Mouse (Mus musculus): ENCODE data around the gene 4930442H23Rik. TPM values are rescaled to one million over a fixed set of nuclear protein-coding genes. Genes with fewer than 3 reads are reported as not detected.
A peak's percentile ranks its signal among the peaks of the same experiment; 100 is the strongest.
"Not testable (repeated sequence)": the region's sequence is repeated elsewhere in the genome, so short reads cannot be mapped to it uniquely, and the experiment has no call there.

4930442H23Rik gene
- polyA plus RNA-seq, 1 experiment: not detected

DNA sequence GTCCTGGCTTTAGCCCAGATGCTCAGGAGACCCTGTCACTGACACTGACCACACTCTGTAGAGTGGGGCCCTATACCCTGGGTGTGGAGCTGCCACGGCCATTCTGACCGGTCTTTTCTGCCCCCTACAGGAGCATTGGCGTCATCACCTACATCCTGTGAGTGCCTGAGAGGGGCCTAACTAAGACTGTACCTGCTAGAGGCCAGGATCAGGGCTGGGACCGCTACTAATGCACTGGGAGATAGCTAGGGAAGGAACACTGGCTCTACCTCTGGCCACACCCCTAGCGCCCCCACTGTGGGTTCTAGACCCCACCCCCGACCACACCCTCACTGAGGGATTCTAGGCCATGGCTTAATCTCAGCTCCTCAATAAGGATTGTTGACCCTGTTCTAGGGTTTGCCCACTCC is 7.3 kb upstream of the 4930442H23Rik start:
- TF ChIP-seq POLR2A (IDR thresholded peaks at IDR 0.05; ENCODE audit: low read depth, low read length): no peak
- no peak for TF ChIP-seq CTCF (IDR thresholded peaks at IDR 0.05; ENCODE audit: borderline replicate concordance, insufficient read depth, low read length)
- Histone ChIP-seq H3K4me3 (ENCODE audit: insufficient read depth, low read length) (no peak overlapping the region), H3K27ac (ENCODE audit: insufficient read depth, low read length) (no peak overlapping the region)

DNA sequence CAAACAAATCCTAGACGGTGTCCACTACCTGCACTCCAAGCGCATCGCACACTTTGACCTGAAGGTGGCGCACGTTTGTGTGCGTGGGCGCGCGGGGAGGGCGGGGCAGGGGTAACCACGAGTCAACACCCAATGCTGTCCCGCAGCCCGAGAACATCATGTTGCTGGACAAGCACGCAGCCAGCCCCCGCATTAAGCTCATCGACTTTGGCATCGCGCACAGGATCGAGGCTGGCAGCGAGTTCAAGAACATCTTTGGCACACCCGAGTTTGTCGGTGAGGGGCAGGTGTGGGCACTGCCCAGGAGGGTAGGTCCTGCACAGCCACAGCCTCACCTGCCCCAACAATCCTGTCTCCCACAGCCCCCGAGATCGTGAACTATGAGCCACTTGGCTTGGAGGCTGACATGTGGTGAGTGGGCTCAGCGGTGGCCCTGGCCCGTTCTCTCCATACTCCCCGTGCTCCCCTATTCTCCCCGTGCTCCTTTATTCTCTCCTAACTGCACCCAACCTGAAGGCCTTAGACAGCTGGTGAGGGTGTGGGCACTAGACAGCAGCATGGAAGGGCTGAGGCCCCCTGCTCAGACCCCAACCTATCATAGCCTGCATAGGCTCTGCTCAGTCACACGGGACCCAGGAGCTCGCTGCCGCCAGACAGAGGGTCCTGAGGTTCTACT is 6.7 kb upstream of the 4930442H23Rik start:
- no peak overlapping the region for H3K27ac ChIP-seq (ENCODE audit: insufficient read depth, low read length)
- peaks cover under 1% of the 10 kb centered on the region; the same call in 1 of the 2 replicates for H3K4me1 ChIP-seq (ENCODE audit: control insufficient read depth, insufficient read depth, low read length)
- H3K4me3 ChIP-seq (ENCODE audit: insufficient read depth, low read length): no peak overlapping the region
- TF ChIP-seq CTCF (IDR thresholded peaks at IDR 0.05; ENCODE audit: borderline replicate concordance, insufficient read depth, low read length) (peak; percentile 67; the same call in 1 of the 2 replicates), POLR2A (IDR thresholded peaks at IDR 0.05; ENCODE audit: low read depth, low read length) (no peak)

More for the DNA sequence above, 7.3 kb upstream of the 4930442H23Rik start:
- H3K4me1 ChIP-seq (ENCODE audit: control insufficient read depth, insufficient read depth, low read length): no peaks in the 10 kb centered on the region

GRCm38 (mm10) chr10:81189821-81190220 is 6.2 kb upstream of the 4930442H23Rik start:
- Histone ChIP-seq H3K4me3 (ENCODE audit: insufficient read depth, low read length) (no peak overlapping the region), H3K27ac (ENCODE audit: insufficient read depth, low read length) (no peak overlapping the region), H3K4me1 (ENCODE audit: control insufficient read depth, insufficient read depth, low read length) (peaks cover 2% of the 10 kb centered on the region; the same call in 1 of the 2 replicates)
- TF ChIP-seq POLR2A (IDR thresholded peaks at IDR 0.05; ENCODE audit: low read depth, low read length) (no peak), CTCF (IDR thresholded peaks at IDR 0.05; ENCODE audit: borderline replicate concordance, insufficient read depth, low read length) (no peak)

DNA sequence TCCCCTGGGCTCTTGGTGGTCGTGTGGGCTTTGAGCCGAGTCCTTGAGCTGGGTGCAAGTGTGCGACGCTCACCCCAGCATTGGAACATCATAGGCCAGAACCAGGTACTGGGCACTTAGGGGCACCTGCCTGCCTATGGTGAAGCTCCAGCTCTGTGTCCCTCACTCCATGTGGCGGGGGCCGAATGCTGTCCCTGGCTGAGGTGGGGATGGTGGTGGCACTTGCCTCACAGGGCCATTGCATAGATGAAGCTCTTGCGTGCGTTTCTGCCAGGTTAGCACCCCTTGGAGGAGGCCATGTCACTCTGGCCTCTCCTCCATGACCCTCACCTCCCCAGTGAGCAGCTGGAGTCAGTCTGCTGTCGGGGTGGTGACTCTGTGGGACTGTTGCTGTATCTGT is 3.5 kb upstream of the 4930442H23Rik start:
- no peak overlapping the region for H3K27ac ChIP-seq (ENCODE audit: insufficient read depth, low read length)
- no peak overlapping the region for H3K4me3 ChIP-seq (ENCODE audit: insufficient read depth, low read length)
- H3K4me1 ChIP-seq (ENCODE audit: control insufficient read depth, insufficient read depth, low read length): peaks cover 5% of the 10 kb centered on the region
- TF ChIP-seq POLR2A (IDR thresholded peaks at IDR 0.05; ENCODE audit: low read depth, low read length) (no peak), CTCF (IDR thresholded peaks at IDR 0.05; ENCODE audit: borderline replicate concordance, insufficient read depth, low read length) (no peak)

DNA sequence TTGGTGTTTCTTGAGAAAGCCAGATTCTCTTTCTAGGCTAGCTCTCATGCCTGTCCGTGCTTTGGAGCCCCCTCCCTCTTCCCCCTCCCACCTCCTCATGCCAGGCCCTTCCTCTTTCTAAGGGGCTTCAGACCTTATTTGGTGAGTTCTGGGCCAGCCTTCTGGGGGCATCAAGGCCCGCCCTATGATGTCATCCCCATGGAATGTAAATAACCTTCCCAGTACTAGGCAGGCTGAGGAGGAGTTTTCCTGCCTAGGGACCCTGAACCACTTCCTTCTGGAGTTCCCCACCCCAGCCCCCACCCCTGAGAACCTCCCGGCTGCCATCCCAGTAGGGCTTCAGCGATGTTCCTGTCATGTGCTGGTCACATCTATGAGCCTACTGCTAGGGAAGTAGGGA is 1.1 kb upstream of the 4930442H23Rik start:
- peak overlapping the region; percentile 62; the same call in 1 of the 2 replicates for H3K27ac ChIP-seq (ENCODE audit: insufficient read depth, low read length)

DNA sequence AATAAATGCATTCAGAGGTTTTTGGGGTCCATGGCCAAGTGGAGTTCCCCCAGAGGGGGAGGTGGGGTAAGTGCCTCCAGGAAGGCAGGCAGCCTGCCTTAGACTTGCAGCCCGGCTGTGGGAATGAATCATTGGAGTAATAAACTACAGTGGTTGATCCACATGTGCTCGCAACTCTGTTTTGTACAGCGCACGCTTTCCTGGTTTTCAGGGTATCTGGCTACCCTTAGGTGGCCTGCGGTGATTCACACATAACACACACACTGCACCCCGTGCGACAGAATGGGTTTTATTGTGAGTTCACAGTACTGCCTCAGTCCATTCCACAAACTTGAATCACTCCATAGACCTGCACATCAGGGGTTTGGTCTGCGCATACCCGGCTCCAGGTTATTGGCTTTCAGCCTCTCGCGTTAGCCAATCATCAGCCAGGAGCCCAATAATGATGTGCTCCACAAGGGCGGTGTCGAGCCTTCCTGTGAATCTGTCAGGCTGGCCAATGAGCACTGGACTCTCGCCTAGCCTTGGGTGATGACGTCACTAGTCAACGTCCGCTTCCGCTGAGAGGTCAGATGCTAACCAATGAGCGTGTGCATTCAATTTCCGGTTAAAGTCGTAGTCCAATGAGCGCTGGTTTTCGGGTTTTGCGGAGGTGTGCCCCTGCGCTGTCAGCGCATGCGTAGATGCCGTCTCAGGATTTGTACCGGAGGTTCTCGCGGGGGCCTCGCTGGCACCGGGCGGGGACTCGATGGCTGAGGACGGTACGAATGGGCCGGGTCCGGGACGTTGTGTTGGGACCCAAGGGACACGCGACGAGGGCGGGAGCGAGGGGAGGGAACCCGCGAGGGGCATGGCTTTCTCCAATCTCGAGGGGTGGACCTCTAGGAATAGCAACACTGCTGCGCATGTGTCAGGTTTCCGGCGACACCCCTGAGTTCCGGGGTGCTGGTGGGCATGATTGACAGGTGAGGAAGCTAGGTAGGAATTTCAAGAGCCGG is 1.0 kb downstream of the 4930442H23Rik start, which contains the start of gene Dapk3:
Dapk3 (plus strand) TSS at position 670 of the 998 bp plus-strand sequence.
- peak within 1 kb of the TSS; percentile 70 for H3K27ac ChIP-seq (ENCODE audit: insufficient read depth, low read length)
- H3K4me3 ChIP-seq (ENCODE audit: insufficient read depth, low read length): peak within 1 kb of the TSS; percentile 44
- H3K4me1 ChIP-seq (ENCODE audit: control insufficient read depth, insufficient read depth, low read length): peaks cover 14% of the 10 kb centered on the region
- TF ChIP-seq CTCF (IDR thresholded peaks at IDR 0.05; ENCODE audit: borderline replicate concordance, insufficient read depth, low read length) (no peak), POLR2A (IDR thresholded peaks at IDR 0.05; ENCODE audit: low read depth, low read length) (peak; percentile 89)

More for the DNA sequence above, 1.1 kb upstream of the 4930442H23Rik start:
- TF ChIP-seq POLR2A (IDR thresholded peaks at IDR 0.05; ENCODE audit: low read depth, low read length): no peak
- no peak for TF ChIP-seq CTCF (IDR thresholded peaks at IDR 0.05; ENCODE audit: borderline replicate concordance, insufficient read depth, low read length)
- no peak overlapping the region for H3K4me3 ChIP-seq (ENCODE audit: insufficient read depth, low read length)
- peaks cover 8% of the 10 kb centered on the region for H3K4me1 ChIP-seq (ENCODE audit: control insufficient read depth, insufficient read depth, low read length)

GRCm38 (mm10) chr10:81181860-81182259 is 1.8 kb downstream of the 4930442H23Rik start:
- H3K4me3 ChIP-seq (ENCODE audit: insufficient read depth, low read length); H3K27ac ChIP-seq (ENCODE audit: insufficient read depth, low read length): not testable (repeated sequence)
- peaks cover 14% of the 10 kb centered on the region for H3K4me1 ChIP-seq (ENCODE audit: control insufficient read depth, insufficient read depth, low read length)

GRCm38 (mm10) chr10:81180946-81181345 is 2.7 kb downstream of the 4930442H23Rik start:
- TF ChIP-seq POLR2A (IDR thresholded peaks at IDR 0.05; ENCODE audit: low read depth, low read length) (no peak), CTCF (IDR thresholded peaks at IDR 0.05; ENCODE audit: borderline replicate concordance, insufficient read depth, low read length) (no peak)
- Histone ChIP-seq H3K4me1 (ENCODE audit: control insufficient read depth, insufficient read depth, low read length) (peaks cover 14% of the 10 kb centered on the region), H3K4me3 (ENCODE audit: insufficient read depth, low read length) (no peak overlapping the region), H3K27ac (ENCODE audit: insufficient read depth, low read length) (no peak overlapping the region)

- Histone ChIP-seq H3K4me1 (ENCODE audit: control insufficient read depth, insufficient read depth, low read length) (peaks cover 14% of the 10 kb centered on the region), H3K4me3 (ENCODE audit: insufficient read depth, low read length) (no peak overlapping the region), H3K27ac (ENCODE audit: insufficient read depth, low read length) (no peak overlapping the region)
- TF ChIP-seq POLR2A (IDR thresholded peaks at IDR 0.05; ENCODE audit: low read depth, low read length) (no peak), CTCF (IDR thresholded peaks at IDR 0.05; ENCODE audit: borderline replicate concordance, insufficient read depth, low read length) (peak; percentile 34; the same call in 1 of the 2 replicates)
Measured at GRCm38 (mm10) chr10:81179451-81180342, 4.0 kb downstream of the 4930442H23Rik start.
